Mouse (Mus musculus): ENCODE results near the gene Crybg2.

GRCm38 (mm10) chr4:134115215-134116144, 54.9 kb downstream of the Crybg2 start:
- TF ChIP-seq GATA1 (IDR thresholded peaks at IDR 0.05; ENCODE audit: low read length) (no peak), TAL1 (IDR thresholded peaks at IDR 0.05; ENCODE audit: low read length) (no peak)
